Mouse (Mus musculus) c-Kit-positive CD71-negative TER-119-negative erythroid progenitor cells, embryonic 14.5 days (primary cell): ENCODE results near the gene Gpr180.

ENCODE experiments used
- DNase-seq: peaks from one replicate; pipeline ENCODE4 v3.0.0-alpha.2; 2013; ENCODE audit warnings: low read depth

The Gpr180 gene

DNA sequence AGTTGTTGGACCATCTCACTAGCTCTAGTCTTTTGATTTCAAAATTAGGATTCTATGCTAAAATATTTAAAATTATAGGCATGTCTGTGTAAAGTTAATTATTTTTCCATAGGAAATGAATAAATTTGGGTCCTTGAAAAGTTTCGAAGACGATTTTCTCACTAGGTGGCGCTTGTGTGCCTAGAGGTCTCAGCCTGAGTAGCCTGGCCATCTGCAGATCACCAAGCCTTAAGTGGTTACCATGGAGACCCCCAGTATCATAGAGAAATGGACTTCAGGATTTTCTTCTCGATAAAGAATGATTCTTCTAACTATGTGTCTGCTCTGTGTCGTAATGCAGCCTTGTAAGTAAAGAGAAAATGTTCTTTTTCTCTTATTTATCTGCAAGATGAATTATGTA is 72.7 kb downstream of the Gpr180 start:
- DNase-seq: no peak

DNA sequence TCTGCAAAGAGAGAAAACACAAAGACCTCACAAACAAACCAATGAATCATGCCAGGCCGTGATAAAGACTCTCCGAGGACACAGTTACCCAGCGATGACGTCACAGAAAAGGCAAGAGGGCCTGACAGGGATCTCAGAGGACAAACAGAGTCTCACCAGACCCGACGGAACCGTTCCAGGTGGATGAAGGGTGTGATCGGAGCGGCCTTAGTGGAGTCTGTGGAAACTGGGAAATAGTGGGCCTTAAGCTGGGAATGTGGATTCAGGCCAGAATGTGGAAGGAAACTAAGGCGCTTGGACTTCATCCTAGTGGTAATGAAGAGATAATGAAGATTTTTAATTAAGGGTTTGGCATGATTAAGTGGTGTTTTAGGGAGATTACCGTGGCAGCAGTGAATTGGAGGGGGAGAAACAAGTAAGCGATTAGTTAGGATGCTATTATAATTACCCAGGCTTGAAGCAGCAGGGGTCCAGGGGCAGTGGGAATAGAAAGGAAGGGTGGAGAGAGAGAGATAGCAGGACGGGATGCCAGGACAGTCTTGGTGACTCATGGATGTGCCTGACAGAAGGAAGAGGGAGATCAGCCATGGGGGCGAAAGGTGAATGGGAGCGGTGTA is 75.3 kb downstream of the Gpr180 start:
- DNase-seq: no peak
